Mouse (Mus musculus): ENCODE data around the gene Ube2q1. TPM values are rescaled to one million over a fixed set of nuclear protein-coding genes. Genes with fewer than 3 reads are reported as not detected.

Ube2q1 gene
- total RNA-seq (2014; fragmentation: Nextera tagmentation) (51.3 and 53.5 TPM in 2 replicates), total RNA-seq (2017) (89.0 and 89.6 TPM in 2 replicates)

DNA sequence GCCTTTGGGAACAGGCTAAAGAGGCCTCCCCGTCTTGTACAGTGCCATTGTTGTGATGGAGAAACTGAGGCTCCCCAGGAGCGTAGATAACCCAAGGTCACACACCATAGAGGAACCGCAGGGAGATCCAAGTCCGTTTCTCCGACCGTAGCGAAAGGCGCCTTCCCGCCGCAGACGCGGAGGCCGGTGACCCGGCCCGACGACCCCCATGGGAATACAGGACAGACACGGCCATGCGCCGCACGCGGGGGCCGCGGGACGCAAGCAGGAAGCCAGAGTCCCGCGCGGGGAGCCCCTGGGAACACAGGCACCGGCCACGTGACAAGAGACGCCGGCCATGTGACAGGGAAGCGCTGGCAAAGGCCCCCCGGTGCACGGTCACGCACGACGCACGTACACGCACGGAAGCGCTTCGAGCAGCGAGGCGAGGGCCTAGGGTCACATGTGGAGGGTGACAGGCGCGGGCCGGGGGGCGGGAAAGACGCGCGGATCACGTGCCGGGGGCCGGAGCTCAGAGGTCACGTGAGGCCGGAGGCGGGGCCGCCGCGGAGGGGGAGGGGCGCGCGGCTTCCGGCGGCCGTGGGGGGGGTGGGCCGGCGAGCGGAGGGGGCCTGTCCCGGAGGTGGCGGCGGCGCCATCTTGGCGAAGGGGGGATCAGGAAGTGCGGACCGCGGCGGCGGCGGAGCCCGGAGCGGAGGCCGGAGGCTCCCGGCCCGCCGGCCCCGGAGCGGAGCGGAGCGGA is at the start of gene Ube2q1:
Gene Ube2q1, plus strand, starts transcription at position 649 of the 742 bp plus-strand sequence.
- peak; percentile 79 for ATAC-seq (replicated peaks; ENCODE audit: low FRiP score, low TSS enrichment, poor library complexity, severe bottlenecking)

DNA sequence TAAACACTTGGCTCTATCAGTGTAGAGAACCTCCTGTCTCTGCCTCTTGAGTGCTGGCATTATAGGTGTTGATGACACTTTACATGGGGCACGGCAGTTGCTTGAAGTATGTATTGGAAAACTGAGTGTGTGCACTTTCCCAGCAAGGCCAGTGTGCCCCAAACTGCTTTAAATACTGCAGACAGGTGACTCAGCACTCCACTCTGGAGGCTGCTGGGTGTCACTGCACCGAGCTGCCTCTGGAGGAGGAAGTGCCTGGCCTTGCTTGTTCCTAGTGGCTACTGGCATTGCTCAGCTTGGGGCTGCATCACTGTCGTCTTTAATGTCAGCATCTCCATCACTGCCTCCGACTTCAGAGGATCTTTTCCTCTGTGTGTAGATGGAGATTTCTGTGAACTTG is 46.4 kb upstream of the Ube2q1 start:
- peak; percentile 83 for ATAC-seq (replicated peaks; ENCODE audit: low FRiP score, low TSS enrichment, poor library complexity, severe bottlenecking)

DNA sequence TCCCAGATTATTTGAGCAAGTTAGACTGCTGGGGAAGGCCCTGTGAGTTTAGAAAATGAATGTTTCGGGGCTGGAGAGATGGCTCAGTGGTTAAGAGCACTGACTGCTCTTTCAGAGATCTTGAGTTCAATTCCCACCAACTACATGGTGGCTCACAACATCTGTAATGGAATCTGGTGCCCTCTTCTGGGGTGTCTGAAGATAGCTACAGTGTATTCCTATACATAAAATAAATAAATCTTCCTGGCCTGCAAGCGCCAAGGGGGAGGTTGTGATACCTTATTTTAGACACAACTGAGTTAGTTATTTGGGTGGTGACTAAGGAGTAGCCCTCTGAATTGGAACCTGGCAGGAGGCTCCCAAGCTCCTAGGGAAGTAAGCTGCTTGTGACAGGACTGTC is 44.6 kb upstream of the Ube2q1 start:
- ATAC-seq (replicated peaks; ENCODE audit: low FRiP score, low TSS enrichment, poor library complexity, severe bottlenecking), result no peak

DNA sequence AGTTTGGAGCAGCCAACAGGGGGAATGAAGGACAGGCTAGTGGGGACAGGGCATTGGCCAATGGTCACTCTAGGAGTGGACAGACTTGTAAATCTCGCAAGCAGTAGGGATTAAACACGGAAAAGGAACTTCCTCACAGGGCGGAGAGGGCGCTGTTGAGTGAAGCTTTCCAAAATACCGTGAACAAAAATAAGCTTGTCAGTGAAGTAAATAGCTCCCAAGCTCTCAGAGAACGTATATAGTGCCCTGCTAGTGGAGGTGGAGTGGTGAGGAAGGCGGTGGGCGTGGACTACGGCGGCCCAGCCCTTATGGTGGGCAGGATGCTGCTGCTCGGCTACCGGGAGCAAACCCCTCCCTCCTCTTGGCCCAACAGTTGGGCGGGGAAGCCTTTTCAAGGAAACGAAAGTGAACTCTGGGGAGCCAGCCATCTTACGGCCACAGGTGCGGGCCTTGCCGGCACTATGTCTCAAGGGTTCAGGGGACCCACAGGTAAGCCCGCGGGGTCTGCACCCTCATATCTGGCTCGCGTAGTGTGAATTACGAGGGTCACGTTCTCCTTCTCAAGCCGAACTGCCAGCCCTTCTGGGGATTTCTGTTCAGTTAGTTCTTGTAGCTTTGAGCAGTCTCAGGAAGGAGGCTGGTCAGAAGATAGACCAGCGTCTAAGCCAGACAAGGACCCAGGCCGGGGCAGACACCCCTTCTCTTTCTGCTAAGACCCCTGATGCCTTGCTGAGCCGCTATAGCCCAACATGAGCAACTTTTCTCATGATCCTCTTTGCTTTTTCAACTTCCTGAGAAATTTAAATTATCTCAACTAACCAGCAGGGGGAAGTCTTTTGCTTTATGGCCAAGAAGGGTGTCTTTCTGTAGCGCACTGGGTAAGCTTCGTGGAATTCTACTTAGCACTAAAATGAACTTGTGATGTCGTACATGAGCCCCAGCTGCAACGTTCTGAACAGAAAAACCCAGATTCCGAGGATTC is 42.8 kb upstream of the Ube2q1 start:
- peak; percentile 96 for ATAC-seq (replicated peaks; ENCODE audit: low FRiP score, low TSS enrichment, poor library complexity, severe bottlenecking)

GRCm38 (mm10) chr3:89732091-89732490 is 41.3 kb upstream of the Ube2q1 start:
- ATAC-seq (replicated peaks; ENCODE audit: low FRiP score, low TSS enrichment, poor library complexity, severe bottlenecking), result no peak

DNA sequence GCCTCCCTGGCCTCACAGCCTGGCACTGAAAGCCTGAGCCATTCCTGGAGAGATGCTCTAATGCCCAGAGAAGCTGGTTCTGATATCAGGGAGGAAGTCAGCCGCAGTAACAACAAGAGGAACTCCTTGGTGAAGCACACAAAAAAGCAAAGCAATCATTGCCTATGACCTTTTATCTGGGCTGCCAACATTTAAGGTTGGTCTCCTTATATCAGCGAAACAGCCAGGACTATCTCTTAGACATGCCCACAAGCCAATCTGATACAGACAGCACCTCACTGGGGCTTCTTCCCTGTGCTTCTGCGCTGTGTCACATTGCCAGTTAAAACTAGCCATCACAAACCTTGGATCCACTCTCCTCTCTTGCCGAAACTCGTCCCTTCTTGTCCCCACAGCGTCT is 34.9 kb upstream of the Ube2q1 start:
- no peak for ATAC-seq (replicated peaks; ENCODE audit: low FRiP score, low TSS enrichment, poor library complexity, severe bottlenecking)

DNA sequence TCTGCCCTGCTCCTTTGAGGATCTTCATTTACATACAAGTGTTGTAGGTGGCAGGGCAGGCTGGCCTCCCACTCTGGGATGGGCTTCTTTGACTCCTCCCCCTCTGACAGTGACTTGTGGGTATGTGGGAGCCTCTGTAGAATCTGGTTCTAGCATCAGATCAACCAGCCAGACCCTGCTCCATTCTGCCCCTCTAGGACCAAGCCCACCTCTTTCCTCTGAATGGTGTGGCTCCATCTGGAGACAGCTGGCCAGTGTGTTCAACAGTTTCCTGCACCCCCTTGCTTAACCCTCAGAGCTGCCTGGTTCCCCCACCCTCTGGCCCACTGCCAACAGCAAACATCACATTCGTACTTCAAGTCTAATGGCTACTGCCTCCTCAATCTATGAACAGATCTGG is 21.1 kb upstream of the Ube2q1 start:
- no peak for ATAC-seq (replicated peaks; ENCODE audit: low FRiP score, low TSS enrichment, poor library complexity, severe bottlenecking)

DNA sequence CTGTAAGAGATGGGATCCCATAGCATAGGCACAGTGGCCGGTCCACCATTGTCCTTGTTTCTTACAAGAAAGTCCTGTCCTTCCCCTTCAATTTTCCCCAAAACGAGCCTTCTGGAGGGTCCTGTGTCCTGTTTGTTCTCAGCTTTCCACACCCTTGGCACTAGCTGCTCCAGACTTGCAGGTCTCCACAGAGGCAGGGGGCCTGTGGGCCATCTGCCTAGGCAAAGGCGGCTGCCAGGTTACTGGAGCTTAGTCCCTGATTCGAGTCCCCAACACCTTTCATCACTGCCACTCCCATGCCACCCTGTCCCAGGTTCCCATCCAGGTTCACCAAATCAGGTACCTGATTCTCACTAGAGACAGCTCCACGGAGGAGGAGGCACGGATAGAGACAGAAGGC is 18.1 kb upstream of the Ube2q1 start:
- no peak for ATAC-seq (replicated peaks; ENCODE audit: low FRiP score, low TSS enrichment, poor library complexity, severe bottlenecking)

DNA sequence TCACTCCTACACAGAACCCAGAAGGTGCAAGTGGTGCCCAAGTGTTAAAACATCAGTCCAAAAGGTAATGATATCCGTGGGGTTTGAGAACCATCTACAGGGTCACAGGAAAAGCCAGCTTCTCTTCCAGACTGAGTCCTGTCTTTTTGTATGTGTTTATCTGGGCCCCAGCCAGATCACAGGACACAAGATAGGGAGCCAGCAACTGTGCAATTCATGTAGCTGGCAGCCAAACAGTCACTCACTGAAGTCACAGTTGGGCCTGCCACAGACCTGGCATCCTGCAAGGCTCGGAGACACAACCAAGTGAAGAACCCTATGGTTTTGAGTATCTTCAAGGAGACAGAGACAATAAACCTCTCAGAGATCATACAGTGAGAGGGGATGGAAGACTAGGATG is 15.6 kb upstream of the Ube2q1 start:
- no peak for ATAC-seq (replicated peaks; ENCODE audit: low FRiP score, low TSS enrichment, poor library complexity, severe bottlenecking)

- ATAC-seq (replicated peaks; ENCODE audit: low FRiP score, low TSS enrichment, poor library complexity, severe bottlenecking), result no peak
These were observed 13.6 kb upstream of the Ube2q1 start for GRCm38 (mm10) chr3:89759786-89760185.

GRCm38 (mm10) chr3:89764119-89764724 is 9.2 kb upstream of the Ube2q1 start, which contains the start of gene Chrnb2:
Gene Chrnb2 (minus strand): TSS chr3:89764632.
- ATAC-seq (replicated peaks; ENCODE audit: low FRiP score, low TSS enrichment, poor library complexity, severe bottlenecking), result peak; percentile 94

- ATAC-seq (replicated peaks; ENCODE audit: low FRiP score, low TSS enrichment, poor library complexity, severe bottlenecking), result no peak
These were observed 3.8 kb upstream of the Ube2q1 start for GRCm38 (mm10) chr3:89769584-89769983.

DNA sequence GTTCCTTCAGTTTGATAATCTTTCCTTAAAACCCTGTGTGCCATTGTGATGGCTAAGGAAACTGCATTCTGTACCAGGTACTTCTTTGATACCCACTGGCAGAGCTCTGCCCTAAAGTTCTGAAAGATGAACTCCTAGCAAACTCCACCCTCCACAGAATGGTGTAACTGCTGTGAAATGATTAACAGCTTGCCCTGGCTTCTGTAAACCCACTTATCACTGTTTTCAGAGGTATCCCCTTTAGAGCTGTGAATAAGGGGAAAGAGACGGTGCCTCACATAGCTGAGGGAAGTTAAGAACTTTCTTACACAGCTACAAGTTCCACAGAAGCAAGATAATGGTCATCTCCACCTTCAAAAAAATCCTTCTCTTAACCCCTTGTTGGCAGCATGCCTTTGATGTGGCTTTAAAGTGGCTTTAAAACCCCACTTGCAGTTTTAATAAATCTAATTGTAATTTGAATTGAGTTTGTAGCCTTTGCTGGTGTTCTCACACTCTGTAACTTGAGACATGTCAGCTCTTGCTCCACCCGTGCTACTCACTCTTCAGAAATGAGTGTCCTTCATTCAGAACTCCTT is 2.9 kb upstream of the Ube2q1 start:
- no peak for ATAC-seq (replicated peaks; ENCODE audit: low FRiP score, low TSS enrichment, poor library complexity, severe bottlenecking)

- ATAC-seq (replicated peaks; ENCODE audit: low FRiP score, low TSS enrichment, poor library complexity, severe bottlenecking), result peak; percentile 74
These were observed 838 bp upstream of the Ube2q1 start for GRCm38 (mm10) chr3:89772588-89772967.

DNA sequence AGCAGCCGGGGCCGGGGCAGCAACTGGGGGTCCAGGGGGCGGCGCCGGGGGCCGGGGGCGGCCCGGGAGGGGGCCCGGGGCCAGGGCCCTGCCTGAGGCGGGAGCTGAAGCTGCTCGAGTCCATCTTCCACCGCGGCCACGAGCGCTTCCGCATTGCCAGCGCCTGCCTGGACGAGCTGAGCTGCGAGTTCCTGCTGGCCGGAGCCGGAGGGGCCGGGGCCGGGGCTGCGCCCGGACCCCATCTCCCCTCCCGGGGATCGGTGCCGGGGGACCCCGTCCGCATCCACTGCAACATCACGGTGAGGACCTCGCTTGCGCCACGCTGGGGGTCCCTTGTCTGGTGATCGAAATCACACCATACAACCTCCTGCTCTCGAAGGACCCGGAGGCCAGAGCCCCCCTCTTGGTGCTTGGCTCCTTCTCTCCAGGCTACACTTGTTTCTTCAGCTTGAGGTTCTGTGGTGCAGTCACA is 360 bp downstream of the Ube2q1 start:
- ATAC-seq (replicated peaks; ENCODE audit: low FRiP score, low TSS enrichment, poor library complexity, severe bottlenecking), result no peak

- no peak for ATAC-seq (replicated peaks; ENCODE audit: low FRiP score, low TSS enrichment, poor library complexity, severe bottlenecking)
These were observed 982 bp downstream of the Ube2q1 start for GRCm38 (mm10) chr3:89774236-89774960.

DNA sequence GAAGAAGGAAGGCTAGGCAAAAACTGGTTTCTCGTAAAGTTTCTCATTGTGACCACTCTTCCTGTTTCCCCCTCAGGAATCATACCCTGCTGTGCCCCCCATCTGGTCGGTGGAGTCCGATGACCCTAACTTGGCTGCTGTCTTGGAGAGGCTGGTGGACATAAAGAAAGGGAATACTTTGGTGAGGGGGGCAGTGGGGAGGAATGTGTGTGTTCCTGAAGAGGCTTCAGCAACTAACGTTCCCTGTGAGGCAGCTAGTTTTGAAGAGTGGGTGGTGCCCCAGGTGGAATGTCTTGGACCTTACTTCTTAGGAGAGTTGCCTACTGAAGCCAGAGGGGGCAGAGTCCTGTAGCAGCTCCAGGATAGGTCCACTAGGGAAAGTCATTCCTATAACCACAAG is 2.6 kb downstream of the Ube2q1 start:
- no peak for ATAC-seq (replicated peaks; ENCODE audit: low FRiP score, low TSS enrichment, poor library complexity, severe bottlenecking)

- no peak for ATAC-seq (replicated peaks; ENCODE audit: low FRiP score, low TSS enrichment, poor library complexity, severe bottlenecking)
These were observed 6.7 kb downstream of the Ube2q1 start for GRCm38 (mm10) chr3:89780102-89780501.

GRCm38 (mm10) chr3:89781640-89782039 is 8.2 kb downstream of the Ube2q1 start:
- ATAC-seq (replicated peaks; ENCODE audit: low FRiP score, low TSS enrichment, poor library complexity, severe bottlenecking), result no peak

All from megakaryocyte-erythroid progenitor cell, adult 5-6 weeks (primary cell).